Mouse (Mus musculus) limb, embryonic 10.5 days (tissue): ENCODE measurements around the gene Mafg. TPM values are rescaled to one million over a fixed set of nuclear protein-coding genes. Genes with fewer than 3 reads are reported as not detected.

ENCODE experiments used
- DNase-seq: peaks from one replicate; pipeline ENCODE4 v3.0.0-alpha.2; 2017; ENCODE audit warnings: low spot score
- H3K27ac ChIP-seq: fragments of 300-500 bp; sonication (generic); 2 replicates; pipeline ENCODE4 v1.5.1; 2016; ENCODE audit warnings: mild to moderate bottlenecking
- H3K27me3 ChIP-seq: fragments of 300-500 bp; sonication (generic); 2 replicates; pipeline ENCODE4 v1.6.1; 2016; ENCODE audit warnings: low read depth, mild to moderate bottlenecking; ENCODE audit not compliant: poor library complexity, severe bottlenecking
- H3K36me3 ChIP-seq: fragments of 300-500 bp; sonication (generic); 2 replicates; pipeline ENCODE4 v1.6.1; 2016; ENCODE audit warnings: mild to moderate bottlenecking, moderate library complexity
- H3K4me1 ChIP-seq: fragments of 300-500 bp; sonication (generic); 2 replicates; pipeline ENCODE4 v1.6.1; 2016
- H3K4me3 ChIP-seq: fragments of 300-500 bp; sonication (generic); 2 replicates; pipeline ENCODE4 v1.5.1; 2016; ENCODE audit warnings: mild to moderate bottlenecking, moderate library complexity
- H3K9me3 ChIP-seq: fragments of 300-500 bp; sonication (generic); replicated peaks from 2 replicates; pipeline ENCODE4 v1.6.1; 2016; ENCODE audit warnings: mild to moderate bottlenecking
- WGBS: fragments of 180-500 bp; shearing (Covaris S2); methylation state at CpG from one replicate; pipeline ENCODE4 v1.1.7; 2016; 5-methylcytosine and 5-hydroxymethylcytosine counted together
- polyA plus RNA-seq: library from polyadenylated mRNA; unstranded; fragments of >200 nt; fragmentation: Nextera tagmentation; extraction: Ambion mirVana; gene quantifications from 2 replicates; pipeline ENCODE4 v1.2.1, GENCODE M21; 2016

Gene Mafg
- polyA plus RNA-seq, 1 experiment from 2014 or later, result 25.9 TPM

- H3K4me1 ChIP-seq, result peaks cover 36% of the 10 kb centered on the region
- 51% methylated on average over 9 of the region's 9 CpGs for WGBS
- no peaks in the 10 kb centered on the region for H3K36me3 ChIP-seq
- 0 out of 2 replicates have a peak overlapping the region, but pooled peaks have one; percentile 1 for H3K4me3 ChIP-seq
- H3K27ac ChIP-seq, result peak overlapping the region; percentile 46; the same call in 1 of the 2 replicates
- no peak for DNase-seq
- H3K9me3 ChIP-seq, result no peaks in the 10 kb centered on the region
- no peaks in the 10 kb centered on the region for H3K27me3 ChIP-seq
These were observed 7.9 kb upstream of the Mafg start for GRCm38 (mm10) chr11:120641255-120641654.

DNA sequence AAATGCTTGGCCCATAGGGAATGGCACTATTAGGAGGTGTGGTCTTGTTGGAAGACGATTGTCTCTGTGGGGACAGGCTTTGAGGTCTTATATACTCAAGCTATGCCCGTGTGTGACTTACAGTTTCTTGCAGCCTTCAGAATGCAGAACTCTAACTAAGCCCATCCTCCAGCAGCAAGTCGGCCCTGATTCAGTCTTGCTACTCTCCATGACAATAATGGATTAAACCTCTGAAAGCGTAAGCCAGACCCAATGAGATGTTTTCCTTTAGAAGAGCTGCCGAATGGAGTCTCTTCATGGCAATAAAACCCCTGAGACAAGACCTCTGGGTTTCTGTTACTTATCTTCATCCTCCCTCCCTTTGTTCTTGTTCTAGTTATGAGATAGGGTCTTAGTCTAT is 1.4 kb upstream of the Mafg start:
- Histone ChIP-seq H3K4me1 (peaks cover 34% of the 10 kb centered on the region), H3K27ac (no peak overlapping the region), H3K36me3 (peaks cover 7% of the 10 kb centered on the region), H3K9me3 (no peaks in the 10 kb centered on the region), H3K27me3 (no peaks in the 10 kb centered on the region), H3K4me3 (0 out of 2 replicates have a peak overlapping the region, but pooled peaks have one; percentile 92)
- DNase-seq, result no peak
- WGBS, result 86% methylated on average over 5 of the region's 5 CpGs

DNA sequence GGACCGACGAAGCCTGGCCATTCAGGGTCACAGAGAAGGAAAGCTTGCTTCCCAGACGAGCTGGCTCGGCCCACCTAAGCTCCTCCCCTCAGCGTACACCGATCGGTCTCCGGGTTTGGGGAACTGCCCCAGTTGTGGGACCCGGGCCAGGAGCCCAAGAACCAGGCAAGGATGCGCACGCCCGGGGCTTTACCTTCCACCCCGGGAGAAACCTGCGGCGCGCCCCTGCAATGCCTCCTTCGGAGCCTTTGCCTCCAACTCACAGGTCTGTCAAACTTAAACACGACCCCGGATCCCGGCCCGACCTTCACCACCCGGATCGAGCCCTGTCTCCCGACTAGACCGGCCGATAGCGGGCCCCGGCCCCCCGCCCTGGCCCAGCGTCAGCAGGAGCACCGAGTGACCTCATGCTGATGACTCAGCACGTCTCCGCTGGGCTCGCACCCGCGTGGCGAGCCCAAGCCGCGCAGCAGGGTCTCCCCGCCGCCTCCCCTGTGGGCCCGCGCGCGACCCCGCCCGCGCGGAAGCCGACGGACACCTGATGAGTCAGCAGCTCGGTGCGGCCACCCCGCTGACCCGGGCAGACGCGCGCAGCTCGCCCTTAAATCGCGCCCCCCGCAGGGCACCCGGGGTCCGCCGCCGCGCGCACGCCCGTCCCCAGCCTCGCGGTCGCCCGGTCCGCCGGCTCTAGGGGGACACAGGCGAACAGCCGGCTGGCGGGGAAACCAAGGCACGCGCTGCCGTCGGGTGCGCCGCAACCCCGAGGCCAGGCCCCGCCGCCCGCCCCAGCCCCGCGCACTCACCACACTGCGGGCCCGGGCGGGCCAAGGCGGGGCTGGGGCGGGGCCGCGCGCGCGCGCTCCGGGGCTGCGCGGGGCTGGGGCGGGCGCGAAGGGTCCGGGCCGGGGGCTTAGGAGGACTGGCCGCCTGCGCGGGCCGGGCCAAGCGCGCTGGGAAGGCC is 561 bp downstream of the Mafg start:
- peak overlapping the region; percentile 92 for H3K4me3 ChIP-seq
- no peaks in the 10 kb centered on the region for H3K27me3 ChIP-seq
- peaks cover 23% of the 10 kb centered on the region for H3K36me3 ChIP-seq
- DNase-seq, result peak; percentile 74
- WGBS, result under 1% methylated on average over 105 of the region's 116 CpGs
- no peaks in the 10 kb centered on the region for H3K9me3 ChIP-seq
- peaks cover 41% of the 10 kb centered on the region for H3K4me1 ChIP-seq
- H3K27ac ChIP-seq, result peak overlapping the region; percentile 96

DNA sequence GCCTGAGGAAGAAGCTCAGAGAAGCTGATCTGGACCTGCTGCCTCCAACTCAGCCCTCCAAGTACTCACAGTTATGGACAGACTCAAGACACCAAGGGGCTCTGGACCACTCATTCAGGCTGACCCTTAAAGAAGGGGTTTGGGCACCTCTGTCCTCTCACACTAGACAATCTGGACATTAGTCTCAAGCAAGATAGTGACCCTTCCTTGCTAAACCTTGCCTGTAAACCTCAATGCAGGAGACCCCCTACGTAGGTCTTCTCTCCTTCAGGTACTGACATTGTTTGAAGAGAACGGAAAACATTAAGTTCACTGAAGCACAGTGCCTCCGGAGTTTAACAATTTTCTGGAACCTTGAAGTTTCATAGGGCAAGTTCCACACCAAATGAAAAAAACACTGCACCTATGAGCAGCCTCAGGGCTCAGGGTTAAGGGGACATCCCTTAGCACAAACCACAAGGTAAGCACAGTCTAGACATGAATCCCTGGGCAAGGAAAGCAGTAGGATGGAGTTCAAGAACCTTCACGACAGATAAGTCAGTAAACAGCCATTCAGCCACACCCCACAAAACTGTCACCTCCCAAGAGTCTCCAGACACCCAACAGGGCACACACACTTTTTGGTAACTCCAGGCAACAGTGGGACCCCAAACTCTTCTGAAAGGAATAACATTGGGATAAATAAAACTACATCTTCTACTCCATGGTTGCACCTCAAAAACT is 1.5 kb downstream of the Mafg start:
- Histone ChIP-seq H3K27me3 (no peaks in the 10 kb centered on the region), H3K4me1 (peaks cover 41% of the 10 kb centered on the region), H3K9me3 (no peaks in the 10 kb centered on the region), H3K36me3 (peaks cover 33% of the 10 kb centered on the region), H3K4me3 (peak overlapping the region; percentile 92), H3K27ac (peak overlapping the region; percentile 96)
- DNase-seq, result no peak
- whole genome bisulfite sequencing, result 69% methylated on average over 4 of the region's 4 CpGs

DNA sequence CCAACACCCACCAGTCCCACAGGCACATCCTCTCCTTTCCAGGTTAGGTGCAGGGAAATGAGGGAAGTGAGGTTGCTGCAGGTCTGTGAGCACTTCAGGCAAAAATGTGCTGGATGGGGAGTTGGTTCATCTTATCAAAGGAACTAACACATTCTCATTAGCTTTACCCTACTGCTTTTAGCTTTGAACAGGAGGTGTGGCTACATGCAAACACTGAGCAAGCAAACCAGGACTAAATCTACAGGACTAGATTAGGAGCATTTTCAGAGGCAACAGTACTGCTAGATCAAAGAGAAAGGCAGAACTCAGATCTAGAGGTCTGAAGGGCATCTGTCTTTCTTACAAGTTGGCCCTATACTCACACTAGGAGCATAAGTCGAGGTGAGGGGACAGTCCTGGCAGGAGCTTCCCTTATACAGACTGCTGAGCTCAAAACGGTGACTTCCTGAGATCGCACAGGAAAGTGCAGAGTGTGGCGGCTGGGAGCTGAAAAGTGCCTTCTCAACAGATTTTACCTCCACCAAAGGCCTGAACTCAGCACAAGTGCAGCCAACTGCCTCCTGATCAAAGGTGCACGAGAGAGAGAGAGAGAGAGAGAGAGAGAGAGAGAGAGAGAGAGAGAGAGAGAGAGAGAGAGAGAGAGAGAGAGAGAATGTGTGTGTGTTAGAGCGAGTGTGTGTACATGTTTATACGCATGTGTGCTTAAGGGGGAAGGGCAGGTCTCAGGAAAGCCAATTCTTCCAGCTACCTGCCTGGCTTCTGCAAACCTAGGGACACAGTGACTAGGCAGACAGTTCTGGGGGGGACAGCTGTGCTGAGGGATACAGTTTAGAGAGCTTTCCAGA is 2.3 kb downstream of the Mafg start:
- peaks cover 40% of the 10 kb centered on the region for H3K36me3 ChIP-seq
- peak overlapping the region; percentile 66; the same call in 1 of the 2 replicates for H3K27ac ChIP-seq
- 46% methylated on average over 7 of the region's 7 CpGs for WGBS
- no peaks in the 10 kb centered on the region for H3K9me3 ChIP-seq
- H3K4me1 ChIP-seq, result peaks cover 42% of the 10 kb centered on the region
- H3K4me3 ChIP-seq, result peak overlapping the region; percentile 92
- no peak for DNase-seq
- H3K27me3 ChIP-seq, result no peaks in the 10 kb centered on the region

- Histone ChIP-seq H3K4me3 (peak overlapping the region; percentile 18), H3K4me1 (peaks cover 48% of the 10 kb centered on the region), H3K27me3 (no peaks in the 10 kb centered on the region), H3K36me3 (peaks cover 43% of the 10 kb centered on the region), H3K27ac (peak overlapping the region; percentile 66), H3K9me3 (no peaks in the 10 kb centered on the region)
- 64% methylated on average over 5 of the region's 5 CpGs for WGBS
- no peak for DNase-seq
These were observed 3.0 kb downstream of the Mafg start for GRCm38 (mm10) chr11:120630401-120630871.

GRCm38 (mm10) chr11:120629911-120630310 is 3.5 kb downstream of the Mafg start:
- no peaks in the 10 kb centered on the region for H3K9me3 ChIP-seq
- peaks cover 43% of the 10 kb centered on the region for H3K36me3 ChIP-seq
- H3K4me1 ChIP-seq, result peaks cover 54% of the 10 kb centered on the region
- DNase-seq, result no peak
- no peaks in the 10 kb centered on the region for H3K27me3 ChIP-seq
- peak overlapping the region; percentile 18 for H3K4me3 ChIP-seq
- 51% methylated on average over 7 of the region's 7 CpGs for WGBS
- peak overlapping the region; percentile 66 for H3K27ac ChIP-seq

- Histone ChIP-seq H3K27me3 (no peaks in the 10 kb centered on the region), H3K36me3 (peaks cover 43% of the 10 kb centered on the region), H3K9me3 (no peaks in the 10 kb centered on the region), H3K4me1 (peaks cover 57% of the 10 kb centered on the region), H3K27ac (0 out of 2 replicates have a peak overlapping the region, but pooled peaks have one; percentile 66), H3K4me3 (peak overlapping the region; percentile 18)
- 79% methylated on average over 23 of the region's 23 CpGs for WGBS
- no peak for DNase-seq
These were observed 4.1 kb downstream of the Mafg start for GRCm38 (mm10) chr11:120629341-120629730.

GRCm38 (mm10) chr11:120628601-120629340 is 4.6 kb downstream of the Mafg start:
- DNase-seq, result no peak
- Histone ChIP-seq H3K4me1 (peaks cover 59% of the 10 kb centered on the region), H3K36me3 (peaks cover 43% of the 10 kb centered on the region), H3K27ac (no peak overlapping the region), H3K9me3 (no peaks in the 10 kb centered on the region), H3K27me3 (no peaks in the 10 kb centered on the region), H3K4me3 (peak overlapping the region; percentile 19)
- 97% methylated on average over 23 of the region's 23 CpGs for WGBS

- no peaks in the 10 kb centered on the region for H3K27me3 ChIP-seq
- 84% methylated on average over 22 of the region's 22 CpGs for WGBS
- H3K4me3 ChIP-seq, result no peak overlapping the region
- no peaks in the 10 kb centered on the region for H3K9me3 ChIP-seq
- H3K27ac ChIP-seq, result no peak overlapping the region
- H3K36me3 ChIP-seq, result peaks cover 51% of the 10 kb centered on the region
- DNase-seq, result no peak
- peaks cover 56% of the 10 kb centered on the region for H3K4me1 ChIP-seq
These were observed 5.7 kb downstream of the Mafg start for GRCm38 (mm10) chr11:120627468-120628300.

DNA sequence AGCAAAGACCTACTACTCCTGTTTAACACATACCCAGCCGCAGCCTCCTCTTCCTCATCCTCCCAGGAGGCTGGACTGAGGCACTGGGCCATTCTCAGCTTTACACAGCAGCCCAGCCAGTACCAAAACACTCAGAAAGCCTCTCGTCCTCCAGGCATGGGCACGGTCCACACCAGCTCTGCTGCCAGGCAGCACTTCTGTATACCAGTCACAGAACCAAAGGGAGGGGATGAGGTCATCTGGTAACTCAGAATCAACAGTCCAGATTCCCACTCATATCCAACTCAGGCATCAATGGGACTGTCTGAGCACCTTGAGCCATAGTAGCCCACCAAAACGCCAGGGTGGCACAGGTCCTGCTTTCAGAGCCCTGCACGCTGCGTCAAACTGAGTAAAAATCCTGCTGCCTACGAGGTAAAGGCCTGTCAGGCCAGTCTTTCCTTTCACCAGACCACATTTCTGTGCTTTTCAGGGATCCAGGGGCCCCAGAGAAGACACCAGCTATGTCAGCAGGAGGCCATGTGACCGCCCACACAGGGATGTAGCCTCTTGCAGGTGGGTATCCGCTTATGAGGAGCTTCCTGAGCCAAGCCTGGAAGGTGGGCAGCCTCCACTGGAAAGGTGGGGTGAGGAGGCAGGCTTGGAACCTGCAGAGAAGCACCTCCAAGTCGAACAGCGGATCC is 6.5 kb downstream of the Mafg start:
- H3K9me3 ChIP-seq, result no peaks in the 10 kb centered on the region
- no peaks in the 10 kb centered on the region for H3K27me3 ChIP-seq
- 94% methylated on average over 11 of the region's 11 CpGs for WGBS
- DNase-seq, result no peak
- H3K27ac ChIP-seq, result no peak overlapping the region
- H3K36me3 ChIP-seq, result peaks cover 57% of the 10 kb centered on the region
- H3K4me3 ChIP-seq, result no peak overlapping the region
- peaks cover 50% of the 10 kb centered on the region for H3K4me1 ChIP-seq
